Mouse (Mus musculus) testis, adult 2 months (tissue): ENCODE results near the gene Romo1.

Experiments used
- CTCF ChIP-seq: fragments of 200-500 bp; IDR thresholded peaks from 2 replicates; pipeline ENCODE4 v1.5.1; 2012; ENCODE audit warnings: low read depth, mild to moderate bottlenecking, inconsistent platforms, low read length, moderate library complexity; ENCODE audit not compliant: control insufficient read depth, insufficient read depth, insufficient replicate concordance
- POLR2A ChIP-seq: fragments of 200-500 bp; IDR thresholded peaks from 2 replicates; pipeline ENCODE4 v1.6.1; 2012; ENCODE audit warnings: low read depth, mild to moderate bottlenecking, inconsistent platforms, low read length, moderate library complexity; ENCODE audit not compliant: control insufficient read depth

DNA sequence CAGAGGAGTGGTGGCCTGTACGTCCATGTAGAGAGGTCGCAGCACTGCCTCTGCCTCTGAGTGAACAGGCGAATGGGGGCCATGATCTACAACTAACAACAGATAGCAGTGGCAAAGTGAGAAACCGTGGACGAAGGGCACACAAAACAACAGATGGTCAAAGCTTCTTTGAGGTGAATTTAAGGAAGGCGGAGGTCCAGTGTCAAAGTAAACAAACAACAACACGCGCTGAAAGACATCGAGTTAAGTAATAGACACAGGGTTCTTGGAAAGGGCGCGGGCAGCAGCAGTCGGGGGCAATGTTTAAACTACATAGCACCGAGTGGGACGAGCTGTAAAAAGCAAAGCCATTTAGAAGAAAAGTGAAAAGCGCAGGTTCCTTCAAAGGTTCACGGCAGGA is 472 bp upstream of the Romo1 start:
- TF ChIP-seq CTCF (no peak), POLR2A (no peak)
